Mouse (Mus musculus) lung, postnatal 4 days (tissue): ENCODE data around the gene Islr.

Experiments
- DNase-seq, 2 experiments: peaks; one replicate each; pipeline ENCODE4 v3.0.0; 2021

Gene Islr

DNA sequence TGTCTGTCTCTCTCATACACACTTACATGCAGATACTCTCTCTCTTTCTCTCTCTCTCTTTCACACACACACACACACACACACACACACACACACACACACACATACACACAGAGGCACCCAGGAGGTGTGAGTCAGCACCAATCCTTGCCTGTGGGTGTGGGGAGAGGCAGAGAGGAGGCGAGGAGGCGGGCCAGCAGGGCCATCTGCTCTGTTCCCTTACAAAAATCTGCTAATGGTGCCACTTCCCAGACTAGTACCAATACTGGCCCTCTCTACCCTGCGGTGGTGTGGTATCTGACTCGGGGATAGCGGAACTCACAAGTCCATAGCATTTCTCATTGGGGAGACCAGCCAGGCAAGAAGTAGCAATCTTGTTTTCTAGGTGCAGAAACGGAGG lies 92.7 kb downstream of the Islr start:
- DNase-seq, result no peak

DNA sequence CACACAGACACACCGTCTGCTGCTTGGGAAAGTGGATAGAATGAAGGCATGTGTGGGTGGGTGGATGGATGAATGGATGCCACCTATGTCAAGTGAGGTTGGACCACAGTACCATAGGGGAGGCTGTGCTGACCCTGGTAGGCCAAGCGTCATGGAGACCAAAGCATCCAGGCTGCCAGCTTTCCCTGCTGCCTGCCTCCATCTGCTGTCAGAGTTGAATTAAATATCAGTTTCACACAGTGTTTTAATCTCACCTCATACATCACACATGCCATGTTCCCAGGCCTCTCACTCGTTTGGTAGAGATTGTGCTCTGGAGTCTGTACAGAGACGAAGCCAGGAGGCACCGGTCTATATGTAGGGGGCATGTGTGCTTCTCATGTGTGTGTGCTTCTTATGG lies 93.3 kb downstream of the Islr start:
- no peak for DNase-seq

DNA sequence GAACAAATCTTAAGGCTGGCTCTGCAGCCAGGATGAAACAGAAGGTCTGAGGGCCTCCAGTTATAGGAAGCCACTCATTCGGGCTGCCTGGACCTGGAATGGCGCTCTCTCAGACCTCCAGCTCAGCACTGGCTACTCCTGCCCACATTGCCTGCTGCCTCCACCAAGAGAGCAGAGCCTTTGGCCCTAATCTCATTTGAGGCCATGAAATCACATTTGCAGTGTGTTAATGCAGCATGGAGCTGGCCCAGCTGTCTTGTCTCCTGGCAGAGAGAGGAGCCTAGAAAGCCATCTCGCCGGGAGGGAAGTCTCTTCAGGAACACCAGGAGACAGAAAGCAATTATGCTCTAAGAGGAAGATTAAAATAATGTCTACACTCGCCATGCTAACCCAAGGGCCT lies 96.6 kb downstream of the Islr start:
- DNase-seq, result peak in 1 of 2 experiments; percentile 42
